Mouse (Mus musculus): ENCODE data around the gene Serbp1.

DNA sequence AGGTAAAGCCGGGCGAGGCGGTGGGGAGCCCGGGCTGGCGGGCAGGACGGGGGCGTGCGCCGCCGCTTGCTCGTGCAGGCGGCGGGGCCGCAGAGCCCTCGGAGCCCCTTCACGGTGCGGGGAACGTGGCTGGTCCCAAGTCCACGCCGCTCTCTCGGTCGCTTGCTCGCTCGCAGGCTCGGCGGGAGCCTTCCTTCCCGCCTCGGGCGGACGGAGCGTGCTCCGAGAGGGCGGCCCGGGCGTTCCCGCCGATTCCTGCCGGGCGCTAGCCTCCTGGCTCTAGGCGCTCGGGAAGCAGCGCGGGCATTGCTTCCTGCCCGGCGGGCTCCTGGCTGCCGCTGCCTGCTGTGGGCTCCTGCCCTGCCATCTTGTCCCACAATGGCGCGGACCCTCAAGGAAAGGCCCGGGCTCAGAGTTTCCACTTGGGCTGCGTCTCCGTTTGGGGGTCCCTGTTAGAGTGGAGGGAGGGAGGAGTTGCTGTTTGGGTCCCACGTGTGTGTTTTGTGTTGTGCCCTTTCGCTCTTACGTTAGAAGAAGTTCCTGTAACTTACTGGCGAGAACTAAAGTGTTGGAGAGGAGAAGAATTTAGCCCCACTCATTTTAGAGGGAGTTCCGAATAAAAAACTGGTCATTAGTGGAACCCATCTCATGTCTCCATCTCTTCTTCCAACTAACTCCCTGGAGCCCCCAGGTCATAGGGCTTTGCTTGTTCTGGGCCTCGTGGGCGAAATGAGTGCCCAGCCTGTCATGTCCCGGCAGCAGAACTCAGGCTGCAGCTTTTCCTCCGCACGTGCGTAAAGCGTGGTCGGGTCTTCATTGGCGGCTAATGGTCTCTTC is 29.6 kb downstream of the Serbp1 start:
- TF ChIP-seq MAFK (IDR thresholded peaks at IDR 0.05; ENCODE audit: borderline replicate concordance, low read depth, low read length) (no peak), CTCF (IDR thresholded peaks at IDR 0.05 in 2 of 3, conservative IDR thresholded peaks at IDR 0.05 in 1 of 3; ENCODE audit: control insufficient read depth in 1 of 3, insufficient read depth in 1 of 3, low read depth in 2 of 3, low read length in 3 of 3, poor library complexity in 1 of 3, severe bottlenecking in 1 of 3) (no peak), POLR2AphosphoS5 (IDR thresholded peaks at IDR 0.05; ENCODE audit: borderline replicate concordance, low read depth, low read length) (no peak), MAX (IDR thresholded peaks at IDR 0.05; ENCODE audit: low read length) (peak; percentile 94), UBTF (IDR thresholded peaks at IDR 0.05; ENCODE audit: borderline replicate concordance, insufficient read depth, low read depth, low read length) (peak; percentile 41; the same call in 1 of the 2 replicates), MAZ (IDR thresholded peaks at IDR 0.05; ENCODE audit: low read depth, low read length) (no peak), POLR2A (IDR thresholded peaks at IDR 0.05; ENCODE audit: control insufficient read depth in 1 of 2, insufficient read depth in 1 of 2, low read depth in 1 of 2, low read length in 2 of 2, poor library complexity in 1 of 2) (peak; percentile 17 to 35; a peak in 1 of 4 replicates), MEF2A (IDR thresholded peaks at IDR 0.05; ENCODE audit: extremely low read depth, insufficient replicate concordance, low read depth, low read length, poor library complexity, severe bottlenecking) (no peak), GATA1 (IDR thresholded peaks at IDR 0.05; ENCODE audit: low read depth, low read length) (no peak), MYC (IDR thresholded peaks at IDR 0.05; ENCODE audit: low read depth, low read length) (peak; percentile 99), TAL1 (IDR thresholded peaks at IDR 0.05; ENCODE audit: low read length) (no peak), ZC3H11A (IDR thresholded peaks at IDR 0.05; ENCODE audit: low read depth, low read length) (no peak), NELFE (IDR thresholded peaks at IDR 0.05; ENCODE audit: low read depth, low read length) (no peak), ZNF384 (IDR thresholded peaks at IDR 0.05; ENCODE audit: low read depth, low read length) (no peak)

Data from MEL (cell line).